Mouse (Mus musculus) right cerebral cortex, postnatal 25 days (tissue): ENCODE measurements around the gene Acin1.

Source experiments
- DNase-seq: peaks from one replicate; pipeline ENCODE4 v3.0.0; 2022

Acin1 gene

GRCm38 (mm10) chr14:54696752-54697151 is 10.0 kb upstream of the Acin1 start:
- DNase-seq = no peak

- DNase-seq = no peak
Observed at GRCm38 (mm10) chr14:54695042-54695441, 8.3 kb upstream of the Acin1 start.

DNA sequence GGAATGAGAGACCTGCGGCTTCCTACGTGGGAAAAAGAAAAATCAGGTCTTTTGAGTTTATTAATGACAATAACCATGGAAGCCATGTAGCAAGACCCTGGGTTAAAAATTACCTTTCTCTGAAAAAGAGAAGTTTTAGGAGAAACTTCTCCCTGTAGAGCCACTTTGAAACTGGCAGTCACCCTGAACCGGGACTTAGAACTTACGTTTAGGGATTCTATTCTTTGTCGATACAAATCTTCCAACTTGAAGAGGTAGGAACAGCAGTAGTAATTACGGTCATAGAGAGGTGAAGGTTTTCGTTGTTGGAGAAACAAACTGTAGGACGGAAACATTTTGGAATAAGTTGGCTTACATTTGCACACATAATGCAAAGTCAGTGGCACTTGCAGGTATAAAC is 520 bp upstream of the Acin1 start:
- DNase-seq = no peak

- no peak for DNase-seq
Observed at GRCm38 (mm10) chr14:54686063-54686521, 639 bp downstream of the Acin1 start, which contains the start of gene 1700123O20Rik. 1700123O20Rik (plus strand) TSS chr14:54686216.

GRCm38 (mm10) chr14:54685471-54685870 is 1.3 kb downstream of the Acin1 start:
- no peak for DNase-seq

DNA sequence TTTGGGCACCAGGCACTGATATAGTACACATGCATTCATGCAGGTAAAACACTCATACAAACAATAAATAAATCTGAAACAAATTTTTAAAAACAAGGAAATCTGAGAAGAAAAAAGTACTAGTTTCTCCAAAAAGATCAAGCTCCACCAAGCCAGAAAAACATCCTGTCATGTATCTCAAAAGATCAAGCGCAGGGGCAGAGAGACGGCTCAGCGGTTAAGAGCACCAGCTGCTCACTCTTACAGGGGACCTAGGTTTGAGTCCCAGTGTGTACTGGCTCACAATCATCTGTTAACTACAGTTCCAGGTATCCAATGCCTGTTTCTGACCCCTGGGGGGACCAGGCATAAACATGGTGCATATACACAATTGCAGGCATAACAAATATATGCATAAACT is 4.3 kb downstream of the Acin1 start:
- no peak for DNase-seq

GRCm38 (mm10) chr14:54678657-54679304 is 8.0 kb downstream of the Acin1 start:
- DNase-seq = no peak

- DNase-seq = no peak
Observed at GRCm38 (mm10) chr14:54676290-54676689, 10.4 kb downstream of the Acin1 start.

- no peak for DNase-seq
Observed at GRCm38 (mm10) chr14:54674317-54674716, 12.4 kb downstream of the Acin1 start.

GRCm38 (mm10) chr14:54669381-54669780 is 17.4 kb downstream of the Acin1 start:
- DNase-seq = no peak

DNA sequence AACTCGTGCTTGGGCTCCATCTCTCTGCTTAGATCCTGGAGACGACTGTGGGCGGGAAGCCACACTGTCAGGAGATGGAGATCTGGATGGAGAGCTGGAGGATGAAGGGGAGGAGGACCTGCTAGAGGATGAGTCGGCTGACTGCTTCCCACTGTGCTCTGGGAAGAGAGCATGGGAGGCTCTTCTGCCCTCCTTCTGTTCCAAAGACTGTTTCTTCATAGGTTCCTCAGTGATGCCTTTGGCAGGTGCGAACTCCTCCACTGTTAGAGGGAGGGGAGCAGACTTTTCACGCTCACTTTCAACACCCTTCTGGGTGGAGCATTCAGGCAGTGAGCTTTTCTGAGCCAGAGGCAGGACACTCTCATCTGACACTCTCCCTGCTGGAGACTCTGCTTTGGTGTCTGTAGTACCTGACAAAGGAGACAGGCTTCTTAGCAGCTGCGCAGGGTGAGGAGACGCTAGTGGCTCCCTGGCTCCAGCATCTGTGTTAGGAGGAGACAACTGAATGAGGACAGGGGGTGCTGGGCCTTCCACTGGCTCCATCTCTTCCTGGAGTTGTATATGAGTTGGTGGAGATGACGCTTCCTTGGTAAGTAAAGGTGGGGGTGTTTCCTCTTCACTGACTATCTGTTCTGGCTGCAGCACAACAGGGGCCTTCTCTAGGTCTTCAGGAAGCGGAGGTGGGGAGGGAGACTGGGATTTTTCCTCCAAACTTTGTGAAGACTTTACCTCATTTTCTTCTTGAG is 22.1 kb downstream of the Acin1 start:
- DNase-seq = peak; percentile 51

GRCm38 (mm10) chr14:54660009-54660408 is 26.7 kb downstream of the Acin1 start:
- no peak for DNase-seq

GRCm38 (mm10) chr14:54653496-54653895 is 33.2 kb downstream of the Acin1 start:
- peak; percentile 84 for DNase-seq

DNA sequence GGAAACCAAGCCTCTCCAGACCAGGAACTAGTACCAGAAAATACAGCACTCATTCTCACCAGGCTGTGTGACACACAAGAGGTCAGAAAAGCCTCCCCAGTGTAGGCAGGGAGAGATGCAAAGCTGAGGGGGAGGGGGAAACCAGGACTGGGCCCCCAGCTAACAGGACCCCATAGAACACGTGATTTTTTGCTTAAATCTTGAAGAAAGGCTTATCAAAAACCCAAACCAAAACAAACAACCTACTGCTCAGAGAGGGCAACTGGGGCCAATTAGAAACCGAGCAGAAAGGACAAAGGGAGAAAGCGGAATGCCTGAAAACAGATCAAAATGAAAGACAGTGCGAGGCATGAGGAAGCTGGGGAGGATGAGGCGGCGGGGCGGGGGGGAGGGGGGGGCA is 33.9 kb downstream of the Acin1 start:
- DNase-seq = no peak

- DNase-seq = no peak
Observed at GRCm38 (mm10) chr14:54651556-54651955, 35.2 kb downstream of the Acin1 start.

DNA sequence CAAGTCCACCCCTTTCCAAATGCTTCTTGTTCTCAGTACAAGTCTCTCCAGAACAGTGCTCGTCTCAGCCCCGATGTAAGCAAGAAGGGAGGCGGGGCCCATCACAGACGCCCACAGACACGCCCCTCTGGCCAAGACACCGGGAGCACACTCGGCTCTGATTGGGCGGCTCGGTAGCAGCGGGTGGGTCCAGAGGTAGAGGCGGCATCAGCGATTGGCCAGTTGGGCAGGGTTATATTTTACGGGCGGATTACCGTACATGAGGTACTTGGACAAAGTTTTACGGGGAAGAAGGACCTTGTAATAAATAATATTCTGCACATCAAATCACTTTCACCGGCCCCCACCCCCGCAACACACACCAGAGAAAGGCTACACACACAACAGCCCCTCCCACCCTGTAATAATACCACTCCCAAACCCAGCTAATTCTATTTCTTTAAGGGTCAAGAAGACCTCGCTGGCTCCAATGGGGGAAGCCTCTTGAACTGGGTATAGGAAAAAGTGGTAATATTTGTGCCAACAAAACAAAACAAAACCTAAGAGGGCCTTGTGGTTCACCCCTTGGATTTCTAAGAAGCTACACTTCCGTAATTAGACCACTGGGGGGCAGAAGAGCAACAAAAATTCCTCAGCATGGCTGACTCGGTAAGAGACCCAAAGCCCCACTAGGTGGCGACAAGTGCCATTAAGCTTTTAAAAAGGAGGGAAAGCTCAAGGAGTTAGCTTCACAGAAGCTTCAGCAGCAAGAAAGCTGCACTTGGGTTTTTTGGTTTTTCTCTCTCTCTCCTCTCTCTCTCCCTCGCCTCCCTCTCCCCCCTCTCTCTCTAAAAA is 35.9 kb downstream of the Acin1 start:
- peak; percentile 71 for DNase-seq

DNA sequence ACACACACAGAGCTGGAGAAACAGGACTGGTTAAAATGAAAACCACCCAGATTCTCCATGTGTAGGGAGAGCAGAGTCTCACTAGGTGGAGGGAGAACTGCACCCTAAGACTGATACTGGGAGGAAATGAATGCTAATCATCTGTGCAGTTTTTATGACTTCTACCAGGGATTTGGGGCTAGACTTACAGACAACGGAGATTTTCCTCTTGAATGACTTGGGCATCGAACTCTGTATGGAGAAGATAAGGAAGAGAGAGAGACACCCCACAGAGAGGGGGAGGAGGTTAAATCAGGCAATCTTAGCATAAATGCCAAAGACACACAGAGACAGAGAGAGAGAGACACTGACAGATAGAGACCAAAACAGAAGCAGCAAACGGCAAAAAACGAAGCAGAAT is 38.8 kb downstream of the Acin1 start:
- DNase-seq = no peak

- DNase-seq = no peak
Observed at GRCm38 (mm10) chr14:54646898-54647636, 39.7 kb downstream of the Acin1 start.

DNA sequence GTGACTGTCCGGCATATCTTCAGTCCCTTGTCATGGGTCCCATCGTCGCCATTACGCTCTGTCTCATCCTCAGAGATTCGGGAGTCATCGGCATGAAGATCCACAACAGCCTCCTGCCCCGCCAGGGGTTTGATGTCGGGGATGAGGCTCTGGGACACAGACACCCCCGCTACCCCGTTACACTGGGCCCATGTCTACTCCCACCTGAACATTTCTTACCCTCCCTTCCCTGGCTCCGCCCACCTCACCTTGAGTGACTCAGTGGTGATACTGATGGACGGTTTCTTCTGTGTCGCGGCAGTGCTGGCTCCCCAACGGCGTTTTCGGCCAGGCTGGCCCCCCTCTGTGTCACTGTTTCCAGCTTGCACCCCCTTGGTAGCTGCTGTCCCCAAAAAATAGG is 40.3 kb downstream of the Acin1 start:
- DNase-seq = no peak

DNA sequence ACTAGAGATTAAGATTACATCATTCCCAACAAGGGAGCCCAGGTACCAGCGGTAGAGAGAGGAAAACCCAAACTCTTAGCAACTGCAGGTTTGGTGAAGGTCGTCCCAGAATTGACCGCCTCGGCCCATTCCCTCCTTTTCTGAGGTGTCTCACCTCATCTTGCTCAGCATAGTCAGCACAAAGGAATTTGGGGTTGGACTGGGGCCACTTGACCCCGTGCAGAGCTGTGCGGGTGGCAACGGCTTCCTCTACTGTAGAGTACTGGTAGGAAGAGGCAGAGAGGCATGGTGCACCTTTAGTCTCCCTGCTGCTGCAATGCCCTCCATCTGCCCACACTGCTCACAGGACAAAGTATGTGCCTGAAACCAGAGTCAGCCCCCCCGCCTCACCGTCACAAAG is 42.4 kb downstream of the Acin1 start:
- no peak for DNase-seq

GRCm38 (mm10) chr14:54643011-54643410 is 43.7 kb downstream of the Acin1 start:
- no peak for DNase-seq

- DNase-seq = no peak
Observed at GRCm38 (mm10) chr14:54642224-54642944, 44.3 kb downstream of the Acin1 start.
